Mouse (Mus musculus) stomach, embryonic 16.5 days (tissue): ENCODE results near the gene Arid5b. TPM values are rescaled to one million over a fixed set of nuclear protein-coding genes. Genes with fewer than 3 reads are reported as not detected.
A peak's percentile ranks its signal among the peaks of the same experiment; 100 is the strongest.

Experiments
- ATAC-seq: fragments of 200-750 bp; cut with Nextera tagmentation; 2 replicates; pipeline ENCODE4 v1.8.0; 2017; ENCODE audit warnings: moderate number of reproducible peaks, moderate TSS enrichment; ENCODE audit not compliant: insufficient read depth, low FRiP score
- H3K27ac ChIP-seq: fragments of 300-500 bp; sonication (generic); 2 replicates; pipeline ENCODE4 v1.5.1; 2014; ENCODE audit warnings: low read length
- H3K27me3 ChIP-seq: fragments of 300-500 bp; sonication (generic); 2 replicates; pipeline ENCODE4 v1.6.1; 2014; ENCODE audit warnings: low read length, control low read depth, mixed read lengths; ENCODE audit not compliant: control insufficient read depth, insufficient read depth
- H3K36me3 ChIP-seq: fragments of 300-500 bp; sonication (generic); 2 replicates; pipeline ENCODE4 v1.6.1; 2014; ENCODE audit warnings: low read length; ENCODE audit not compliant: control insufficient read depth, insufficient read depth
- H3K4me1 ChIP-seq: fragments of 300-500 bp; sonication (generic); 2 replicates; pipeline ENCODE4 v1.6.1; 2014; ENCODE audit warnings: low read length, control low read depth, mixed read lengths; ENCODE audit not compliant: control insufficient read depth, insufficient read depth
- H3K4me2 ChIP-seq: fragments of 300-500 bp; sonication (generic); 2 replicates; pipeline ENCODE4 v1.6.1; 2014; ENCODE audit warnings: low read depth, low read length, mixed read lengths
- H3K4me3 ChIP-seq: fragments of 300-500 bp; sonication (generic); replicated peaks from 2 replicates; pipeline ENCODE4 v1.5.1; 2014; ENCODE audit warnings: mild to moderate bottlenecking, low read length
- H3K9ac ChIP-seq: fragments of 300-500 bp; sonication (generic); 2 replicates; pipeline ENCODE4 v1.6.1; 2014; ENCODE audit warnings: low read length
- H3K9me3 ChIP-seq: fragments of 300-500 bp; sonication (generic); replicated peaks from 2 replicates; pipeline ENCODE4 v1.6.1; 2016; ENCODE audit warnings: low read length, control low read depth; ENCODE audit not compliant: control insufficient read depth
- WGBS: fragments of 180-500 bp; shearing (Covaris S2); extraction: QIAGEN DNeasy Blood & Tissue Kit; methylation state at CpG from one replicate; pipeline ENCODE4 v1.1.7; 2014; 5-methylcytosine and 5-hydroxymethylcytosine counted together
- polyA plus RNA-seq: library from polyadenylated mRNA; unstranded; fragments of >200 nt; fragmentation: Nextera tagmentation; extraction: Ambion mirVana; gene quantifications from 2 replicates; pipeline ENCODE4 v1.2.1, GENCODE M21; 2015

Gene Arid5b
- polyA plus RNA-seq, 1 experiment from 2014 or later = 33.6 TPM

GRCm38 (mm10) chr10:68240094-68240803, 38.3 kb downstream of the Arid5b start:
- Histone ChIP-seq H3K4me2 (no peak overlapping the region), H3K36me3 (peaks cover 12% of the 10 kb centered on the region), H3K27ac (peak overlapping the region; percentile 53), H3K9ac (no peak overlapping the region), H3K27me3 (no peaks in the 10 kb centered on the region), H3K4me3 (no peak overlapping the region), H3K9me3 (no peaks in the 10 kb centered on the region), H3K4me1 (peaks cover 15% of the 10 kb centered on the region)
- ATAC-seq = no peak
- 43% methylated on average over 3 of the region's 3 CpGs for WGBS

- ATAC-seq = no peak
- no peaks in the 10 kb centered on the region for H3K27me3 ChIP-seq
- H3K36me3 ChIP-seq = peaks cover 12% of the 10 kb centered on the region
- H3K27ac ChIP-seq = peak overlapping the region; percentile 29
- no peaks in the 10 kb centered on the region for H3K9me3 ChIP-seq
- H3K4me1 ChIP-seq = peaks cover 15% of the 10 kb centered on the region
- no peak overlapping the region for H3K4me3 ChIP-seq
- H3K9ac ChIP-seq = no peak overlapping the region
- WGBS = 74% methylated on average over 7 of the region's 7 CpGs
- no peak overlapping the region for H3K4me2 ChIP-seq
These were observed 39.0 kb downstream of the Arid5b start for GRCm38 (mm10) chr10:68239426-68240070.

- Histone ChIP-seq H3K9me3 (no peaks in the 10 kb centered on the region), H3K4me3 (no peak overlapping the region), H3K4me2 (0 out of 2 replicates have a peak overlapping the region, but pooled peaks have one; percentile 2), H3K4me1 (peaks cover 15% of the 10 kb centered on the region), H3K27me3 (no peaks in the 10 kb centered on the region), H3K36me3 (peaks cover 12% of the 10 kb centered on the region), H3K27ac (peak overlapping the region; percentile 43), H3K9ac (no peak overlapping the region; the same call in 1 of the 2 replicates)
- WGBS = 40% methylated on average over 5 of the region's 5 CpGs
- ATAC-seq = no peak
These were observed 39.7 kb downstream of the Arid5b start for GRCm38 (mm10) chr10:68238707-68239425.

- H3K27ac ChIP-seq = peak overlapping the region; percentile 43
- H3K9me3 ChIP-seq = no peaks in the 10 kb centered on the region
- H3K9ac ChIP-seq = no peak overlapping the region
- peaks cover 18% of the 10 kb centered on the region for H3K36me3 ChIP-seq
- WGBS = 33% methylated on average over 3 of the region's 3 CpGs
- 0 out of 2 replicates have a peak overlapping the region, but pooled peaks have one; percentile 2 for H3K4me2 ChIP-seq
- H3K4me1 ChIP-seq = peaks cover 15% of the 10 kb centered on the region
- no peak for ATAC-seq
- no peak overlapping the region for H3K4me3 ChIP-seq
- H3K27me3 ChIP-seq = no peaks in the 10 kb centered on the region
These were observed 40.4 kb downstream of the Arid5b start for GRCm38 (mm10) chr10:68238182-68238581.

GRCm38 (mm10) chr10:68236956-68237455, 41.5 kb downstream of the Arid5b start:
- Histone ChIP-seq H3K27me3 (no peaks in the 10 kb centered on the region), H3K4me2 (peak overlapping the region; percentile 35), H3K4me1 (peaks cover 16% of the 10 kb centered on the region), H3K36me3 (peaks cover 6% of the 10 kb centered on the region; the same call in 1 of the 2 replicates), H3K4me3 (0 out of 2 replicates have a peak overlapping the region, but pooled peaks have one; percentile 2), H3K27ac (peak overlapping the region; percentile 70), H3K9me3 (no peaks in the 10 kb centered on the region), H3K9ac (peak overlapping the region; percentile 50; the same call in 1 of the 2 replicates)
- ATAC-seq = peak; percentile 76
- 60% methylated on average over 14 of the region's 14 CpGs for WGBS

- Histone ChIP-seq H3K27ac (peak overlapping the region; percentile 77), H3K9me3 (no peaks in the 10 kb centered on the region), H3K4me3 (peak overlapping the region; percentile 6; the same call in 1 of the 2 replicates), H3K9ac (no peak overlapping the region), H3K27me3 (no peaks in the 10 kb centered on the region), H3K4me1 (0 out of 2 replicates have a peak, but pooled peaks cover 6% of the 10 kb centered on the region), H3K4me2 (peak overlapping the region; percentile 34), H3K36me3 (peaks cover 6% of the 10 kb centered on the region; the same call in 1 of the 2 replicates)
- WGBS = 41% methylated on average over 18 of the region's 18 CpGs
- ATAC-seq = peak; percentile 79
These were observed 47.0 kb downstream of the Arid5b start for GRCm38 (mm10) chr10:68231385-68232182.

GRCm38 (mm10) chr10:68230653-68231384, 47.7 kb downstream of the Arid5b start:
- peak; percentile 61; the same call in 1 of the 2 replicates for ATAC-seq
- no peaks in the 10 kb centered on the region for H3K9me3 ChIP-seq
- peak overlapping the region; percentile 77 for H3K27ac ChIP-seq
- H3K4me2 ChIP-seq = peak overlapping the region; percentile 34; the same call in 1 of the 2 replicates
- no peaks in the 10 kb centered on the region for H3K27me3 ChIP-seq
- no peak overlapping the region for H3K4me3 ChIP-seq
- H3K36me3 ChIP-seq = peaks cover 6% of the 10 kb centered on the region; the same call in 1 of the 2 replicates
- 0 out of 2 replicates have a peak, but pooled peaks cover 6% of the 10 kb centered on the region for H3K4me1 ChIP-seq
- WGBS = 49% methylated on average over 13 of the region's 13 CpGs
- no peak overlapping the region for H3K9ac ChIP-seq
